Mouse (Mus musculus) kidney, adult 2 months (tissue): ENCODE measurements at regions not wholly inside any gene's neighbourhood (a gene's known extent, or its start where the extent isn't known, plus 50 kb on each side); places are given as distances from the start of the nearest gene placed in this dataset.

Experiments used
- CTCF ChIP-seq: fragments of 200-500 bp; conservative IDR thresholded peaks from 2 replicates; pipeline ENCODE4 v1.5.1; 2011; ENCODE audit warnings: low read depth, mild to moderate bottlenecking, control low read depth, low read length, moderate library complexity, mixed read lengths; ENCODE audit not compliant: insufficient read depth, insufficient read length
- POLR2A ChIP-seq: fragments of 200-500 bp; IDR thresholded peaks from one replicate; pipeline ENCODE4 v1.6.1; 2011; ENCODE audit warnings: low read depth, low read length, control low read depth

DNA sequence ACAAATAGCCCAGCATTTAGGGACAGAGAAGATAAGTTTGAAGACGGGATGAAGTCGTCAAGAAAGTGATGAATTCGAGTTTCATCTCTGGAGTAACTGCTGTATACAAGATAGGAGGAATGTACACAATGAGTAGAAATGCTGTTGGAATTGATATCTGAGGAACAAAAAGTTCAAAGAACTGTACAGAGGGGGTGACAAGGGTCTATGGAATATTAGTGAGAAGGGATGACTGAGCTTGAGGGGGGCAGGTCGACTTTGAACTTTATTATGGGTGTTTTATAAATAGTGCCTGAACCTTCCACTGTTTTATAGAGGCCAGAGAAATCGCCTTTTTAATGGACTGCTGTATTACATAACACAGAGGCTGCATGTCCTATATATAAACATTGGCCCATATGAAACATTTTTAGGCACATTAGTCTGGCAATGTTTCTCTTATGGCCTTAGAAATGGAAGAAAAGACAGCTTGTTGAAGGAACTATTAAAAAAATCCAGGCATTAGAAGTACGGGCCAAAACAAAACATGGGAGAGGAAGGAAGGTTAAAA, 59.7 kb upstream of the Slc8a1 start:
- TF ChIP-seq POLR2A (no peak), CTCF (no peak)
